Mouse (Mus musculus) stomach, embryonic 14.5 days (tissue): ENCODE measurements around the gene Inhbc. TPM values are rescaled to one million over a fixed set of nuclear protein-coding genes. Genes with fewer than 3 reads are reported as not detected.
A peak's percentile ranks its signal among the peaks of the same experiment; 100 is the strongest.
"Not testable (repeated sequence)": the region's sequence is repeated elsewhere in the genome, so short reads cannot be mapped to it uniquely, and the experiment has no call there.

Source experiments
- ATAC-seq: fragments of 200-750 bp; cut with Nextera tagmentation; 2 replicates; pipeline ENCODE4 v1.8.0; 2017; ENCODE audit warnings: low read depth, moderate TSS enrichment; ENCODE audit not compliant: insufficient number of reproducible peaks, insufficient read depth, low FRiP score
- H3K27ac ChIP-seq: fragments of 300-500 bp; sonication (generic); 2 replicates; pipeline ENCODE4 v1.5.1; 2014; ENCODE audit warnings: mild to moderate bottlenecking, low read length, moderate library complexity, mixed read lengths
- H3K27me3 ChIP-seq: fragments of 300-500 bp; sonication (generic); 2 replicates; pipeline ENCODE4 v1.6.1; 2014; ENCODE audit warnings: low read length, control low read depth, mixed read lengths; ENCODE audit not compliant: control insufficient read depth, insufficient read depth
- H3K36me3 ChIP-seq: fragments of 300-500 bp; sonication (generic); 2 replicates; pipeline ENCODE4 v1.6.1; 2014; ENCODE audit warnings: mild to moderate bottlenecking, control low read depth, low read length, moderate library complexity, mixed read lengths; ENCODE audit not compliant: control insufficient read depth, insufficient read depth
- H3K4me1 ChIP-seq: fragments of 300-500 bp; sonication (generic); 2 replicates; pipeline ENCODE4 v1.6.1; 2014; ENCODE audit warnings: low read length, control low read depth, mixed read lengths; ENCODE audit not compliant: control insufficient read depth, insufficient read depth
- H3K4me2 ChIP-seq: fragments of 300-500 bp; sonication (generic); replicated peaks from 2 replicates; pipeline ENCODE4 v1.6.1; 2014; ENCODE audit warnings: low read depth, low read length, control low read depth
- H3K4me3 ChIP-seq: fragments of 300-500 bp; sonication (generic); 2 replicates; pipeline ENCODE4 v1.5.1; 2014; ENCODE audit warnings: low read depth, low read length, control low read depth
- H3K9ac ChIP-seq: fragments of 300-500 bp; sonication (generic); replicated peaks from 2 replicates; pipeline ENCODE4 v1.6.1; 2014; ENCODE audit warnings: low read depth, mild to moderate bottlenecking, control low read depth, low read length, moderate library complexity, mixed read lengths
- H3K9me3 ChIP-seq: fragments of 300-500 bp; sonication (generic); 2 replicates; pipeline ENCODE4 v1.6.1; 2016; ENCODE audit warnings: low read depth, low read length, control low read depth; ENCODE audit not compliant: control insufficient read depth
- WGBS: fragments of 180-500 bp; shearing (Covaris S2); extraction: QIAGEN DNeasy Blood & Tissue Kit; methylation state at CpG from one replicate; pipeline ENCODE4 v1.1.7; 2014; 5-methylcytosine and 5-hydroxymethylcytosine counted together
- polyA plus RNA-seq: library from polyadenylated mRNA; unstranded; fragments of >200 nt; fragmentation: Nextera tagmentation; extraction: Ambion mirVana; gene quantifications from 2 replicates; pipeline ENCODE4 v1.2.1, GENCODE M21; 2014

Inhbc gene
- polyA plus RNA-seq, 1 experiment from 2014 or later = 0.35 TPM

GRCm38 (mm10) chr10:127312356-127312676 lies 57.9 kb downstream of the Inhbc start:
- ATAC-seq = peak; percentile 19; the same call in 1 of the 2 replicates
- peak overlapping the region; percentile 67 for H3K27ac ChIP-seq
- peaks cover 18% of the 10 kb centered on the region for H3K36me3 ChIP-seq
- H3K4me1 ChIP-seq = peaks cover 7% of the 10 kb centered on the region; the same call in 1 of the 2 replicates
- H3K9ac ChIP-seq = peak overlapping the region; percentile 64; the same call in 1 of the 2 replicates
- 3% methylated on average over 4 of the region's 4 CpGs for WGBS
- peak overlapping the region; percentile 83 for H3K4me2 ChIP-seq
- H3K4me3 ChIP-seq = peak overlapping the region; percentile 78
- no peaks in the 10 kb centered on the region for H3K9me3 ChIP-seq
- H3K27me3 ChIP-seq = no peaks in the 10 kb centered on the region

- WGBS = under 1% methylated on average over 65 of the region's 65 CpGs
- H3K4me2 ChIP-seq = peak within 1 kb of the TSS; percentile 83
- peaks cover 23% of the 10 kb centered on the region for H3K36me3 ChIP-seq
- ATAC-seq = peak; percentile 96
- no peaks in the 10 kb centered on the region for H3K27me3 ChIP-seq
- H3K27ac ChIP-seq = peak within 1 kb of the TSS; percentile 67
- H3K9me3 ChIP-seq = no peaks in the 10 kb centered on the region
- H3K9ac ChIP-seq = peak within 1 kb of the TSS; percentile 64
- peaks cover 7% of the 10 kb centered on the region; the same call in 1 of the 2 replicates for H3K4me1 ChIP-seq
- H3K4me3 ChIP-seq = peak within 1 kb of the TSS; percentile 78
These were observed 58.5 kb downstream of the Inhbc start, which contains the start of gene Mars for GRCm38 (mm10) chr10:127311476-127312355. Mars (minus strand) TSS chr10:127311786.

GRCm38 (mm10) chr10:127310523-127311475 lies 59.4 kb downstream of the Inhbc start:
- H3K4me2 ChIP-seq = peak overlapping the region; percentile 73
- H3K9me3 ChIP-seq = no peaks in the 10 kb centered on the region
- H3K4me1 ChIP-seq = peaks cover 7% of the 10 kb centered on the region; the same call in 1 of the 2 replicates
- H3K27me3 ChIP-seq = no peaks in the 10 kb centered on the region
- WGBS = 37% methylated on average over 23 of the region's 23 CpGs
- H3K27ac ChIP-seq = peak overlapping the region; percentile 58; the same call in 1 of the 2 replicates
- ATAC-seq = peak; percentile 39; the same call in 1 of the 2 replicates
- H3K9ac ChIP-seq = peak overlapping the region; percentile 64
- peak overlapping the region; percentile 78 for H3K4me3 ChIP-seq
- H3K36me3 ChIP-seq = peaks cover 26% of the 10 kb centered on the region

- H3K4me2 ChIP-seq, H3K27me3 ChIP-seq, H3K9ac ChIP-seq, H3K27ac ChIP-seq, H3K9me3 ChIP-seq, H3K4me1 ChIP-seq, ATAC-seq, H3K4me3 ChIP-seq: not testable (repeated sequence)
- 88% methylated on average over 3 of the region's 3 CpGs for WGBS
- H3K36me3 ChIP-seq = peaks cover 37% of the 10 kb centered on the region
These were observed 61.1 kb downstream of the Inhbc start for GRCm38 (mm10) chr10:127309167-127309566.

Other genes starting within 250 kb of the Inhbc start
- gene Os9, start 249.3 kb downstream of the Inhbc start, polyA plus RNA-seq = 47.8 and 52.7 TPM in 2 replicates
- 27.7 and 29.4 TPM in 2 replicates for gene B4galnt1, start 205.2 kb downstream of the Inhbc start, polyA plus RNA-seq
- gene Slc26a10, start 189.8 kb downstream of the Inhbc start, polyA plus RNA-seq = 0.34 and 0.82 TPM in 2 replicates
- 64.0 and 71.1 TPM in 2 replicates for gene Arhgef25, start 180.3 kb downstream of the Inhbc start, polyA plus RNA-seq
- gene Dtx3, start 174.7 kb downstream of the Inhbc start, polyA plus RNA-seq = 123 and 125 TPM in 2 replicates
- gene Pip4k2c, start 158.8 kb downstream of the Inhbc start, polyA plus RNA-seq = 22.7 and 22.9 TPM in 2 replicates
- gene Kif5a, start 107.1 kb downstream of the Inhbc start, polyA plus RNA-seq = 7.7 and 7.8 TPM in 2 replicates
- gene Dctn2, start 104.1 kb downstream of the Inhbc start, polyA plus RNA-seq = 161 and 177 TPM in 2 replicates
- 22.2 and 23.2 TPM in 2 replicates for gene Mbd6, start 81.4 kb downstream of the Inhbc start, polyA plus RNA-seq
- 96.9 and 107 TPM in 2 replicates for gene Mars, start 58.6 kb downstream of the Inhbc start, polyA plus RNA-seq
- gene Arhgap9, start 48.5 kb downstream of the Inhbc start, polyA plus RNA-seq = 3.2 and 3.9 TPM in 2 replicates
- 15.5 and 17.6 TPM in 2 replicates for gene Gli1, start 28.5 kb downstream of the Inhbc start, polyA plus RNA-seq
- not detected in 2 replicates for gene Inhbe, start 16.0 kb downstream of the Inhbc start, polyA plus RNA-seq
- gene R3hdm2, start 9.9 kb upstream of the Inhbc start, polyA plus RNA-seq = 34.9 and 37.3 TPM in 2 replicates
- 0.32 and 0.48 TPM in 2 replicates for gene Stac3, start 131.3 kb upstream of the Inhbc start, polyA plus RNA-seq
- gene Ndufa4l2, start 144.5 kb upstream of the Inhbc start, polyA plus RNA-seq = 81.3 and 84.3 TPM in 2 replicates
- gene Shmt2, start 152.0 kb upstream of the Inhbc start, polyA plus RNA-seq = 107 and 121 TPM in 2 replicates
- 3.8 and 4.8 TPM in 2 replicates for gene Nxph4, start 164.1 kb upstream of the Inhbc start, polyA plus RNA-seq